ENCODE assay signal across 30 mouse cellular contexts in genomic region chr2:166077371-166077770, GRCm38 (mm10).
"Had no signal": no experiment of that assay in that cellular context is flagged by ENCODE, and none has a peak within 500 bp of the region (broad histone marks: within the 10 kb centered on the region; RNA-seq: fewer than 3 reads in every experiment).

No protein-coding gene starts in this region.

- H3K4me3 ChIP-seq: left cerebral cortex, adult 2 months; limb, embryonic 13.5 days; limb, embryonic 15.5 days; liver, embryonic 12.5 days; liver, embryonic 13.5 days; liver, embryonic 15.5 days; lung, embryonic 15.5 days; megakaryocyte, embryonic 14.5 days; midbrain, embryonic 10.5 days; midbrain, embryonic 12.5 days; midbrain, embryonic 13.5 days; midbrain, embryonic 15.5 days; myocyte had no signal

- H3K27ac ChIP-seq: left cerebral cortex, adult 2 months; limb, embryonic 13.5 days; limb, embryonic 15.5 days; liver, embryonic 12.5 days; liver, embryonic 13.5 days; liver, embryonic 14.5 days; liver, embryonic 15.5 days; lung, embryonic 15.5 days; macrophage; midbrain, embryonic 10.5 days; midbrain, embryonic 12.5 days; midbrain, embryonic 13.5 days; midbrain, embryonic 15.5 days had no signal

- H3K36me3 ChIP-seq: liver, embryonic 13.5 days; liver, embryonic 15.5 days; lung, embryonic 15.5 days had no signal

- DNase-seq: left cerebral cortex, postnatal 4 days; liver; liver, embryonic 13.5 days; liver, postnatal 0 days; lung, adult 18-20 months; lung, adult 2 months; lung, embryonic 14.5 days; lung, postnatal 10 days; lung, postnatal 14 days; lung, postnatal 36 days; lung, postnatal 4 days; midbrain, embryonic 14.5 days had no signal

- ATAC-seq: liver, embryonic 12.5 days; liver, postnatal 0 days; lung, postnatal 0 days; midbrain, embryonic 13.5 days; midbrain, embryonic 15.5 days; midbrain, embryonic 16.5 days had no signal

- H3K9ac ChIP-seq: limb, embryonic 13.5 days; limb, embryonic 15.5 days; liver, embryonic 12.5 days; liver, embryonic 13.5 days; liver, embryonic 14.5 days; liver, embryonic 15.5 days; liver, postnatal 0 days; lung, embryonic 14.5 days; lung, embryonic 15.5 days; midbrain, embryonic 12.5 days; midbrain, embryonic 13.5 days; midbrain, embryonic 15.5 days had no signal

- H3K27me3 ChIP-seq: limb, embryonic 13.5 days; limb, embryonic 15.5 days; liver, embryonic 12.5 days; liver, embryonic 13.5 days; liver, embryonic 15.5 days; lung, embryonic 15.5 days; midbrain, embryonic 12.5 days; midbrain, embryonic 13.5 days; midbrain, embryonic 15.5 days had no signal

- H3K9me3 ChIP-seq: limb, embryonic 13.5 days; limb, embryonic 15.5 days; liver, embryonic 12.5 days; liver, embryonic 13.5 days; liver, embryonic 15.5 days; lung, embryonic 15.5 days; megakaryocyte, embryonic 14.5 days; midbrain, embryonic 10.5 days; midbrain, embryonic 12.5 days; midbrain, embryonic 13.5 days; midbrain, embryonic 15.5 days had no signal

- H3K4me2 ChIP-seq: limb, embryonic 13.5 days; limb, embryonic 15.5 days; liver, embryonic 11.5 days; liver, embryonic 12.5 days; liver, embryonic 13.5 days; liver, embryonic 15.5 days; lung, embryonic 14.5 days; lung, embryonic 15.5 days; midbrain, embryonic 11.5 days; midbrain, embryonic 12.5 days; midbrain, embryonic 13.5 days; midbrain, embryonic 15.5 days had no signal
